Mouse (Mus musculus): ENCODE data around the gene Chchd6.

- TF ChIP-seq USF1 (IDR thresholded peaks at IDR 0.05; ENCODE audit: low read depth) = no peak
- peak; percentile 72 for TF ChIP-seq POLR2A (IDR thresholded peaks at IDR 0.05; ENCODE audit: insufficient read length, low read depth)
- TF ChIP-seq POLR2AphosphoS2 (IDR thresholded peaks at IDR 0.05; ENCODE audit: insufficient read length, low read depth) = no peak
- TF ChIP-seq MAX (IDR thresholded peaks at IDR 0.05; ENCODE audit: low read depth) = no peak
- peak in 1 of 3 experiments; percentile 36 for TF ChIP-seq MYOG (IDR thresholded peaks at IDR 0.05; ENCODE audit: control insufficient read depth in 1 of 3, insufficient read depth in 1 of 3, insufficient read length in 2 of 3, low read depth in 2 of 3)
- no peak for TF ChIP-seq TCF12 (IDR thresholded peaks at IDR 0.05; ENCODE audit: insufficient read depth, poor library complexity, severe bottlenecking)
- TF ChIP-seq REST (IDR thresholded peaks at IDR 0.05; ENCODE audit: insufficient read depth, insufficient read length) = no peak
Measured at GRCm38 (mm10) chr6:89595018-89595776, at the start of gene Chchd6.
